Mouse (Mus musculus): ENCODE results near the gene Plekhb2. TPM values are rescaled to one million over a fixed set of nuclear protein-coding genes. Genes with fewer than 3 reads are reported as not detected.

Gene Plekhb2
- 23.7 and 25.8 TPM in 2 replicates for total RNA-seq (2017)

- peak; percentile 71 to 85 for ATAC-seq (replicated peaks in 1 of 2; ENCODE audit: insufficient read depth in 1 of 2, low FRiP score in 2 of 2, low TSS enrichment in 1 of 2, low read depth in 1 of 2, poor library complexity in 2 of 2, severe bottlenecking in 2 of 2)
Measured at GRCm38 (mm10) chr1:34849745-34850342, at the start of gene Plekhb2. TSS of gene Plekhb2 (plus strand) at chr1:34849976.

DNA sequence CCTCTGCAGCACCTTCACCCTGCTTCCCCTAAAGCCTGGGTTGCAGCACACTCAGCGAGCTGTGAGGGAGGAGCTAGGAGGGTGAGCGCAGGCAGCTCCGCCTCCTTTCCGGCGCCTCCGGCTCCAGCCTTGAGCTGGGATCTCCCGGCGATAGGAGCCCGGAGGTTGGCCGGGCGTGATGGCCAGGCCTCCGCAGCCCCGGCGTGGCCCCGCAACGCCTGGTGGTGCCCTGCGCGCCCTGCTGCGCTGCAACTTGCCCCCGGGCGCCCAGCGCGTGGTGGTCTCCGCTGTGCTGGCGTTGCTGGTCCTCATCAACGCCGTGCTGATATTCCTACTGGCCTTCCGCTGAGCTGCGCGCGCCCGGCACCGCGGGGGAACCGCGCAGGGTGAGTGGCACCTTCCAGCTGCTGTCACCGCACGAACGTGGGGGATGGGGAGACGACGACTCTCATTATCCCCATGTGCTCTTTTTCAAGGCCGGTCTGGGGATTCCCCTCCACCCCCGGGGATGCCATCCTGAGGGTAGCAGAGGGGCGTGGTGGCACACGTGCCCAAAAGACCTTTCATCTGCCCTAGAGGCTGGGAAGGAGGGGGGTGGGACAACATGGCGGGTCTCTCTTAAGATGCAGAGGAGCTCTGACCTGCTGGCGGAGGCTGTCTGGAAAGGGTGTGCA lies 48.0 kb upstream of the Plekhb2 start:
- ATAC-seq (replicated peaks in 1 of 2; ENCODE audit: insufficient read depth in 1 of 2, low FRiP score in 2 of 2, low TSS enrichment in 1 of 2, low read depth in 1 of 2, poor library complexity in 2 of 2, severe bottlenecking in 2 of 2) = peak; percentile 83 to 90

DNA sequence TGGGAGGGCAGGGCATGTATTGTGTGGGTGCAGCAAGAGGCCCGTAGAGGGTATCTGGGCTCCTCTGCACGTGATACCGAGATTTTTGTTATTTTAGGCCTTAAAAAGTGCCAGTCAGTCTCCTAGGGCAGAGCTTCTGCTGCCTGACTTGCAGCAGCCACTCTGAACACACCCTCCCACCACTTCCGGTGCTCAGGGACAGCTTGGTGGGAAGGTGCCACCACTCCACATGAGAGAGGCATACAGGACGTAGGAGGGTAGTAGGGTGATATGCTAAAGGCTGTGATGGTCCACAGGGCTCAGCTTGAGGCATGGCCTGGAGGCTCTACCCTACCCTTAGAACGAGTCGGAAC lies 47.5 kb upstream of the Plekhb2 start:
- peak; percentile 68 to 79 for ATAC-seq (replicated peaks in 1 of 2; ENCODE audit: insufficient read depth in 1 of 2, low FRiP score in 2 of 2, low TSS enrichment in 1 of 2, low read depth in 1 of 2, poor library complexity in 2 of 2, severe bottlenecking in 2 of 2)

DNA sequence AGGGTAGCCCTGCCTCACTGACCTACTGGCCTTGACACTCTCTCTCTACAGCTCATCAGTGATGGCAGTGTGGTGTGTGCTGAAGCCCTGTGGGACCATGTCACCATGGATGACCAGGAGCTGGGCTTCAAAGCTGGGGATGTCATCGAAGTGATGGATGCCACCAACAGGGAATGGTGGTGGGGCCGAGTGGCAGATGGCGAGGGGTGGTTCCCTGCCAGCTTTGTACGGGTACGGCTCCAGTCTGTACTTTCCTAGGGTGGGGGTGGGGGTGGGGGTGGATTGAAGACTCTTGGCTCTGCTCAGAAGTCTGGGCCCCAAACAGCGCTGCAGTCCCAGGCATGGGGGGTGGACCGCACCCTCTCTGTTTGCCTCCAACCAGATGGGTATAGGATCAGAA lies 44.9 kb upstream of the Plekhb2 start:
- ATAC-seq (replicated peaks in 1 of 2; ENCODE audit: insufficient read depth in 1 of 2, low FRiP score in 2 of 2, low TSS enrichment in 1 of 2, low read depth in 1 of 2, poor library complexity in 2 of 2, severe bottlenecking in 2 of 2) = no peak

- ATAC-seq (replicated peaks in 1 of 2; ENCODE audit: insufficient read depth in 1 of 2, low FRiP score in 2 of 2, low TSS enrichment in 1 of 2, low read depth in 1 of 2, poor library complexity in 2 of 2, severe bottlenecking in 2 of 2) = no peak
Measured at GRCm38 (mm10) chr1:34805931-34806520, 43.8 kb upstream of the Plekhb2 start.

GRCm38 (mm10) chr1:34808445-34808844 lies 41.3 kb upstream of the Plekhb2 start:
- no peak for ATAC-seq (replicated peaks in 1 of 2; ENCODE audit: insufficient read depth in 1 of 2, low FRiP score in 2 of 2, low TSS enrichment in 1 of 2, low read depth in 1 of 2, poor library complexity in 2 of 2, severe bottlenecking in 2 of 2)

DNA sequence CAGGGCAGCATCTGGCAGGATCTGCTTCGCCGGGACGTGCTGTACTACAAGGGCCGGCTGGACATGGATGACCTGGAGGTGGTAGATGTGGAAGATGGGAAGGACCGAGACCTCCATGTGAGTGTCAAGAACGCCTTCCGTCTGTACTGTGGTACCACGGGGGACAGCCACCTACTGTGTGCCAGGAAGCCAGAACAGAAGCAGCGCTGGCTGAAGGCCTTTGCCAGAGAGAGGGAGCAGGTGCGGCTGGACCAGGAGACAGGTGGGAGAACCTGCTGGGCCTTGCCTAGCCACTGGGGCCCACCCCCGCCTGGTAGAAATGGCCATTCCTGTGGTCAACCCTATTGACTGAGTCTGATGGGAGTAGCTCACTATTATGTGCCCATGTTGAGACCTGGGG lies 39.5 kb upstream of the Plekhb2 start:
- no peak for ATAC-seq (replicated peaks in 1 of 2; ENCODE audit: insufficient read depth in 1 of 2, low FRiP score in 2 of 2, low TSS enrichment in 1 of 2, low read depth in 1 of 2, poor library complexity in 2 of 2, severe bottlenecking in 2 of 2)

- ATAC-seq (replicated peaks in 1 of 2; ENCODE audit: insufficient read depth in 1 of 2, low FRiP score in 2 of 2, low TSS enrichment in 1 of 2, low read depth in 1 of 2, poor library complexity in 2 of 2, severe bottlenecking in 2 of 2) = no peak
Measured at GRCm38 (mm10) chr1:34811035-34811434, 38.7 kb upstream of the Plekhb2 start.

DNA sequence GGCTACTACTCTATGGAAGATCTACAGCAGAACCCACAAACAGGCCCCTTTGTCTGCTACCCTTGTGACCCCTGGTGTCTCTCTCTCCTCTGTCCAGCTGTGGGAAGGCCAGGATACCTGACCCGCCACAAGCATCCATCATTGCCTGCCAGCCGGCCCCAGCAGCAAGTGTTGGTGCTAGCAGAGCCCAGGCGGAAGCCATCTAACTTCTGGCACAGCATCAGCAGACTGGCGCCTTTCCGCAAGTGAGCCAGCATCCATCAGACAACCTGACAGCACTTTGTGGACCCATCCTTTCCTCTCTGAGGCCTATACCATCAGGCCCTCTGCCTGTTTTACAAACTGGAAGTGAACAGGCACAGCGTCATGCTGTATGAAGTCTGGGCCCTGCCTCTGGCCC lies 38.2 kb upstream of the Plekhb2 start:
- no peak for ATAC-seq (replicated peaks in 1 of 2; ENCODE audit: insufficient read depth in 1 of 2, low FRiP score in 2 of 2, low TSS enrichment in 1 of 2, low read depth in 1 of 2, poor library complexity in 2 of 2, severe bottlenecking in 2 of 2)

DNA sequence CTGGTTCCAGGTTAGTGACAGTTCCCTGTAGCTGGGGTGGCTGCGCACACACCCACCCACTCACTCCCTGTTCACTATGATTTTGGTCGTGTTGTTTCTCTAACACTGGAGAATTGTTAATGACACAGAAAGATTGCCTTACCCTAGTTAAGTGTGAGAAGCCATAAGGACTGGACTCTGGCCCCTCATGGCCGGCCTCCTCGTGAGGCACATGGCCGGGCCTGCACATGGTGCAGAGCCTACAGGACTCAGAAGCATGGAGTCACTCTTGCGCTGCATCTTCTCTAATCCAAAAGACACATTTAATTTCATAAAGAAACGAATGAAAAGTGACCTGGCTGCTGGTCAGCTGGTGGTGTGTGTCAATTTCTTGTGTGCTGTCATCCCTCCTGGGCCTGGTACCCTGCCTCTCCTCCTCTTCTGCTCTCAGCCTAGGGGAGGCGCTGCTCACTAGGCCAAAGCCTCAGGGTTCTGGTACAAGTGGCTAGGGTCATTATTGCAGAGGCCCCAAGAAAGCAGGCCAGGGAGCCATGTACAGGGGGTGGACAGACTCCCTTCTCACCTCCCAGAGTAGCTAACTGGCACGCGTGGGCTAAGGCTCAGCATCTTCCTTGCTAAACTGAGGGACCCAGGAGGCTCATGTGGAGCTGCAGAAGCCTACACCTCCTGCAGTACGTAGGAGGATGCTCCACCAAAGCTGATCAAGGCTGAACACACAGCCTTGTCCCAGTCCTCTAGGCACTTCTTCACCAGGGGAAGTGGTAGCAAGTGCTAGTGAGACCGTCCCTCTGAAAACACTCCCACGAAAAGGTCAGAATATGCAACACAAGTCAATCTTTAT lies 37.1 kb upstream of the Plekhb2 start:
- ATAC-seq (replicated peaks in 1 of 2; ENCODE audit: insufficient read depth in 1 of 2, low FRiP score in 2 of 2, low TSS enrichment in 1 of 2, low read depth in 1 of 2, poor library complexity in 2 of 2, severe bottlenecking in 2 of 2) = no peak

GRCm38 (mm10) chr1:34815843-34816242 lies 33.9 kb upstream of the Plekhb2 start:
- ATAC-seq (replicated peaks in 1 of 2; ENCODE audit: insufficient read depth in 1 of 2, low FRiP score in 2 of 2, low TSS enrichment in 1 of 2, low read depth in 1 of 2, poor library complexity in 2 of 2, severe bottlenecking in 2 of 2) = no peak

DNA sequence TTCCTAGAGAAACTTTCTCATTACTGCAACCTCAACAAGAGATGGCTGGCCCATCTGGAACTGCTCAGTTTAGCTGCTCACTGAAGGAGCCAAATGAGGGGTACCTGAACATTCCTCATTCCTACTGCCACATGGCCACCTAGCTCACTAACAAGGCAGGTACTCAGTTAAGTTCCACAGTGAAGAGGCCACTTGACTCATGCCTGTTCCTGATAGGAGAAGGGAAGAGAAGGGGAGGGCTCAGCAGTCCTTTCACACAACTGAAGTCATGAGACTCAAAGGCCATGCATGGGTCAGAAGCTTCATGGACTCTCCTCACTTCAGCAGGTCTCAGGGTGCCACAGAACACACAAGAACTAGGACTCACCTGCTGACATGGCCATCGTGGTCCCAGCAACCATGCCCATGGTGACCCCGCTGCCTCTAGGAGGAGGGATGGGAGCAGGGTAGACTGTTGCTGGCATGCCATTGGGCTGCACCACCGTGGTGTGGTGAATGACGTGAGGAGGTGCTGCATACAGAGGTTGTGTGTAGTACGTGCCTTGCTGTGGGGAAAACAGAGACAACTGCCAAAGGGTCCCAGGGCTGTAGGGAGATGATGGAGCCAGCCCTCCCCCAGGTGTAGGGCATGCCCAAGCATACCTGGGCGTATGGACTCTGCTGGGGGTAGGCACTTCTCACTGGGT lies 30.4 kb upstream of the Plekhb2 start:
- no peak for ATAC-seq (replicated peaks in 1 of 2; ENCODE audit: insufficient read depth in 1 of 2, low FRiP score in 2 of 2, low TSS enrichment in 1 of 2, low read depth in 1 of 2, poor library complexity in 2 of 2, severe bottlenecking in 2 of 2)

- ATAC-seq (replicated peaks in 1 of 2; ENCODE audit: insufficient read depth in 1 of 2, low FRiP score in 2 of 2, low TSS enrichment in 1 of 2, low read depth in 1 of 2, poor library complexity in 2 of 2, severe bottlenecking in 2 of 2) = peak in 1 of 2 experiments; percentile 59; a peak in 1 of 4 replicates
Measured at GRCm38 (mm10) chr1:34821411-34821810, 28.4 kb upstream of the Plekhb2 start.

GRCm38 (mm10) chr1:34822003-34822402 lies 27.8 kb upstream of the Plekhb2 start:
- no peak for ATAC-seq (replicated peaks in 1 of 2; ENCODE audit: insufficient read depth in 1 of 2, low FRiP score in 2 of 2, low TSS enrichment in 1 of 2, low read depth in 1 of 2, poor library complexity in 2 of 2, severe bottlenecking in 2 of 2)

DNA sequence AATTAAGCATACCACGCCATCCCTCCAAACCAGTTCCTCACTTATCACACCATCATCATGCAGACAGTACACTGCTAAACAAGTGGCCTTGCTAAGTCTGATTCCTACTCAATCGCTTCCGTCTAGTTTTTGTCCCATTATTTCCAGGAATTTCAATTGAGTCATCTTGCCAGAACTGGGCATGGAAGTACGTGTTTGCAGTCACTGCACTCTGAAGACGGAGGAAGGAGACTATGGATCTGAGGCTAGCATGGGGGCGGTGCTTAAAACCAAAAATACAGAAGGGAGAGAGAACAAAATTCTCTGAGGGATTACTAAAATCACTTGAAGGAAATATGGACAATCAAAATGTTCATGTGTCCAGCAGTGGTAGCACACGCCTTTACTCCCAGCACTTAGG lies 27.0 kb upstream of the Plekhb2 start:
- no peak for ATAC-seq (replicated peaks in 1 of 2; ENCODE audit: insufficient read depth in 1 of 2, low FRiP score in 2 of 2, low TSS enrichment in 1 of 2, low read depth in 1 of 2, poor library complexity in 2 of 2, severe bottlenecking in 2 of 2)

DNA sequence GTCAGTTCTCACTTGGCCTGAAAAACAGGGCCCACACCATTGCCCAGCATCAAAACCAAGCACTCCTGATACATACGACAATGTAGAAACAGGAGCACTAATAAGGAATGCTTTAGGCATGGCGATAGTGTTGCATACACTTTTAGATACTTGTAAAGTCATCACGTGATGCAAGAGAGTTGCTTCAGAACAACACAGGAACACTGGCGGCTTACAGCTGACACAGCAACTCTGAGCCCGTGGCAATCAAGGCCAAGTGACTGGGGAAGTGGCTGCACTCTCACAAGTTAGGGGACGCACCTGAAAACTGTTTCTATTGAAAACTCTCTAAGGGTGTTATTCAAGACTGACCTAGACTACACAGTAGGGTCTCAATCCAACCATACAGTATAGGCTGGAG lies 26.4 kb upstream of the Plekhb2 start:
- peak in 1 of 2 experiments; percentile 43; a peak in 1 of 4 replicates for ATAC-seq (replicated peaks in 1 of 2; ENCODE audit: insufficient read depth in 1 of 2, low FRiP score in 2 of 2, low TSS enrichment in 1 of 2, low read depth in 1 of 2, poor library complexity in 2 of 2, severe bottlenecking in 2 of 2)

- ATAC-seq (replicated peaks in 1 of 2; ENCODE audit: insufficient read depth in 1 of 2, low FRiP score in 2 of 2, low TSS enrichment in 1 of 2, low read depth in 1 of 2, poor library complexity in 2 of 2, severe bottlenecking in 2 of 2) = no peak
Measured at GRCm38 (mm10) chr1:34824208-34824607, 25.6 kb upstream of the Plekhb2 start.
